Mouse (Mus musculus): ENCODE results near the gene Meltf. TPM values are rescaled to one million over a fixed set of nuclear protein-coding genes. Genes with fewer than 3 reads are reported as not detected.

Gene Meltf
- polyA plus RNA-seq, 1 experiment, result not detected

DNA sequence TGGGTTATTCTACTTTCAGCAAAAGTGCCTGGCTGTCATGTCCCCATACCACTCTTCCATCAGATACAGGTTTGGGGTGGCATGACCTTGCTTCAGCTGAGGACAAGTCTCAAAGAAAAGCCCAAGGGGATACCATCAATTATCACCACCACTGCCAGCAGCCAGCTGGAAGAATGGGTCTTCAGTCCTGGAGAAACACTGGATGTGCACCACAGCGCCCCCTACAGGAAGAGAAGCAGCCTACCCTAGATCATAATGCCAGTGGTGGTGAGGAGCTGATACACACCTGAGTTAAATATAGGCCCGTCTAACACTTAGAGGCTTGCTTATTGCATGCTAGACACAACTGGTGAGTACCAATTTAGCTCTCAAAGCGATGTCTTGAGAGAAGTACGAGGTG is 26.7 kb downstream of the Meltf start:
- Histone ChIP-seq H3K27me3 (ENCODE audit: control insufficient read depth, insufficient read depth, low read length) (no peaks in the 10 kb centered on the region), H3K36me3 (ENCODE audit: control insufficient read depth, insufficient read depth, low read length) (no peaks in the 10 kb centered on the region), H3K4me1 (ENCODE audit: control insufficient read depth, insufficient read depth, insufficient read length, low read length) (peaks cover 10% of the 10 kb centered on the region), H3K4me3 (ENCODE audit: low read depth, low read length) (no peak overlapping the region), H3K27ac (ENCODE audit: insufficient read depth, low read depth, low read length) (no peak overlapping the region)
- 79% methylated on average over 4 of the region's 4 CpGs for WGBS
- no peak for TF ChIP-seq POLR2A (IDR thresholded peaks at IDR 0.05; ENCODE audit: low read depth, low read length)
- peak; percentile 44; the same call in 1 of the 2 replicates for TF ChIP-seq CTCF (IDR thresholded peaks at IDR 0.05; ENCODE audit: extremely low read depth, insufficient read length, insufficient replicate concordance, low read depth, low read length)

DNA sequence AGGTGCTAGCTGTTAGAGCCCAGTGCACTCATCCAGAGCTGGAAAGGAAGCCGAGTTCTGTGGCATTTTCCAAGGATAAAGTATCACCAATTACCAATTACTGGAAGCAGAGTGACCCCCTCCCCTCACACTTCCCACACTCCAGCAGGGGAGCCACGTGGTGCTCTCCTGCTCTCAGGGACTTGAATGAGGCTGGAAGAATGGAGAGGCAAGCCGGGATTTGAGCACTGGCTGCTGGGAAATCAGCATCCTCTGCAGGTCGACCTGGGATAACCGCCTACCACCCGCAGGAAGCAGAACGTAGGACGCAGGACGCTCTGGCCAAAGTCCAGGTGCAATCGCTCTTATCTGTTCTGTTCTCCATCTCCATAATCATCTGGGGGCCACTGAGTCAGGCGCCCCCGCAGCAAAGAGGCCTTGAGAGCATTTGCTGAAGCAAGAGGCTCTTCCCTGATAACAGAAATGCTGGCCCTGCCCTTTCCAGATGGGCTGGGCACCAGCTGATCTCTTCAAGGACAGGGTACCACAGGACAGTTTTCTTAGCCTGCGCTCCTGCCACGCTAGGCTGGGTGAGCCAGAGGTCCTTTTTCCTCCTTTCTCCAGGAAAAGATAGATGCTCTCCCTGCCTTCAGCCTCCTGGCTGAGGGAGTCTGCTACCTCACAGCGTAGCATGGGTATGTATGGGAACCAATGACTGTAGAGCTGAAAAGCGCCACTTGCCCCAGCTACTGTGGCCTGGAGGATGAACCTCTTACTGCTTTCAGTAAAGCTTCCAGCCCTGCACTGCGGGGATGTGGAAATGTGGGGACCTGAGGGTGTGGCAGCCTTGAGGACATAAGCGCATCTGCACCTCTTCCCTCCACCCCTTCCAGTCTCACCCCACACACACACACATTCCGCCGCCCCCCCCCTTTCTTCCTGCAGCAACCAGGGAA is 27.5 kb downstream of the Meltf start:
- TF ChIP-seq CTCF (IDR thresholded peaks at IDR 0.05; ENCODE audit: extremely low read depth, insufficient read length, insufficient replicate concordance, low read depth, low read length) (no peak), POLR2A (IDR thresholded peaks at IDR 0.05; ENCODE audit: low read depth, low read length) (no peak)

DNA sequence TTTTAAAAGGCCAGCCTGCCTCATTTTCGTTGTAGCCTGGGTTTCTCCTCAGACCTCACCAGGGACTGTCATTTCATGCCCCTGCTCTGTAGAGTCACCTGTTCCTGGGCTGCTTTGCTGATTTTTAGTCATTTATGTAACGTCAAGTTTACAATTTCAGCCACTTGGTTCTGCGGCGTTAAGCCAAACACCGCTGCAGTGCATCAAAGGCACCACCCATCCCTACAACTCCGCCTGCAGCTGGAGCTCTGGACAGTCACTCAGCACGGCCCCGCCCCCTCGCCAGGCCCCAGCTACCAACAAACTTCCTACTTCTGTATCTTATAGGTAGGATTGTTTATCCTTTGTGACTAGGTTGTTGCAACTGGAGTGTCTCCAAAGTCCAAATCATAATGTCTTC is 28.3 kb downstream of the Meltf start:
- no peaks in the 10 kb centered on the region for H3K36me3 ChIP-seq (ENCODE audit: control insufficient read depth, insufficient read depth, low read length)
- 6% methylated on average over 9 of the region's 9 CpGs for WGBS
- no peak overlapping the region for H3K4me3 ChIP-seq (ENCODE audit: low read depth, low read length)
- TF ChIP-seq POLR2A (IDR thresholded peaks at IDR 0.05; ENCODE audit: low read depth, low read length) (no peak), CTCF (IDR thresholded peaks at IDR 0.05; ENCODE audit: extremely low read depth, insufficient read length, insufficient replicate concordance, low read depth, low read length) (no peak)
- no peaks in the 10 kb centered on the region for H3K27me3 ChIP-seq (ENCODE audit: control insufficient read depth, insufficient read depth, low read length)
- no peak overlapping the region for H3K27ac ChIP-seq (ENCODE audit: insufficient read depth, low read depth, low read length)
- H3K4me1 ChIP-seq (ENCODE audit: control insufficient read depth, insufficient read depth, insufficient read length, low read length), result peaks cover 10% of the 10 kb centered on the region

More for the DNA sequence above, 27.5 kb downstream of the Meltf start:
- H3K4me3 ChIP-seq (ENCODE audit: low read depth, low read length), result no peak overlapping the region
- H3K36me3 ChIP-seq (ENCODE audit: control insufficient read depth, insufficient read depth, low read length), result no peaks in the 10 kb centered on the region
- WGBS, result 18% methylated on average over 20 of the region's 20 CpGs
- H3K27me3 ChIP-seq (ENCODE audit: control insufficient read depth, insufficient read depth, low read length), result no peaks in the 10 kb centered on the region
- peaks cover 10% of the 10 kb centered on the region for H3K4me1 ChIP-seq (ENCODE audit: control insufficient read depth, insufficient read depth, insufficient read length, low read length)
- H3K27ac ChIP-seq (ENCODE audit: insufficient read depth, low read depth, low read length), result no peak overlapping the region

DNA sequence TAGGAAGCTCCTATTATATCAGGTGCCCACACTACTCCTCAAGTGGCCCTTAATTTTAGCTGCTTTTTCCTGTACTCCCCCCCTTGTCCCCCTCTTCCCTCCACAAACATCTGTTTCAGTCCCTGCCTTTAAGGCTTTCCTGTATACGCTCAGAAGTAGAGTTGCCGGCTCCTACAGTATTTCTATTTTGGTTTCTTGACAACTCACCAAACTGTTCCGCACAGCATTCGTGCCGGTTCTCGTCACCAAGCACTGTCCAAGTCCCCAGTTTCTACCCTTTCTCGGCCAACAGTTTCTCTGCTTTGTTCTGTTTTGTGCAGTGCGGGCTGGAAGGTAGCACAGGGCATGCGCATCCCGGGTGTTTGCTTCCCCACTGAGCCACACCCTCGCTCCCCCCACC is 30.3 kb downstream of the Meltf start:
- Histone ChIP-seq H3K4me3 (ENCODE audit: low read depth, low read length) (no peak overlapping the region), H3K27ac (ENCODE audit: insufficient read depth, low read depth, low read length) (no peak overlapping the region), H3K4me1 (ENCODE audit: control insufficient read depth, insufficient read depth, insufficient read length, low read length) (peaks cover 10% of the 10 kb centered on the region), H3K27me3 (ENCODE audit: control insufficient read depth, insufficient read depth, low read length) (no peaks in the 10 kb centered on the region), H3K36me3 (ENCODE audit: control insufficient read depth, insufficient read depth, low read length) (no peaks in the 10 kb centered on the region)
- TF ChIP-seq POLR2A (IDR thresholded peaks at IDR 0.05; ENCODE audit: low read depth, low read length) (no peak), CTCF (IDR thresholded peaks at IDR 0.05; ENCODE audit: extremely low read depth, insufficient read length, insufficient replicate concordance, low read depth, low read length) (no peak)
- 61% methylated on average over 11 of the region's 11 CpGs for WGBS

DNA sequence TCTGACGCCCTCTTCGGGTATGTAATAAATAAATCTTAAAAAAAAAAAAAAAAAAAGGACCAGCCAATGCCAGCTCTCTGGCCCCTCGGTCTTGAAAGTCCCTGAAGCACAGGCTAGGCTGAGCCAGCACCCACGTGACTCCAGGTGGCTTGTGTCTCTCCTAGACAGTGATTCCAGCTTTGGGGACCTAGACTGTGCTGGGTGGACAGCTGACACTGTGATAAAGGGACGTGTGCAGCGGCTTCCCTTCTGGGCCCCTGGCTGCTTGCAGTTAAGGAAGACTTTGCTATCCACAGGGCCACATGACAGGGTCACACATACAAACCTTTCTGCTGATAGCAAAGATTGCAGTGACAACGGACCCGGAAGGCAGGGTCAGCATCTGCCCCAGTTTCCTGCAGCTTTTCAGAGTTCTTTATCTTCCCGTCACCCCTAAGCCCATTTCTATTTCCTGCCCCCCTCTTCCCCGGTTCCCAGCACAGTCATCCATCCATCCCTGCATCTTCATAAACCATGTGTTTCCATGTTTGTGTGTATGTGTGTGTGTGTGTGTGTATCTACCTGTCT is 31.8 kb downstream of the Meltf start:
- no peak overlapping the region for H3K27ac ChIP-seq (ENCODE audit: insufficient read depth, low read depth, low read length)
- WGBS, result 33% methylated on average over 10 of the region's 10 CpGs
- H3K27me3 ChIP-seq (ENCODE audit: control insufficient read depth, insufficient read depth, low read length), result no peaks in the 10 kb centered on the region

DNA sequence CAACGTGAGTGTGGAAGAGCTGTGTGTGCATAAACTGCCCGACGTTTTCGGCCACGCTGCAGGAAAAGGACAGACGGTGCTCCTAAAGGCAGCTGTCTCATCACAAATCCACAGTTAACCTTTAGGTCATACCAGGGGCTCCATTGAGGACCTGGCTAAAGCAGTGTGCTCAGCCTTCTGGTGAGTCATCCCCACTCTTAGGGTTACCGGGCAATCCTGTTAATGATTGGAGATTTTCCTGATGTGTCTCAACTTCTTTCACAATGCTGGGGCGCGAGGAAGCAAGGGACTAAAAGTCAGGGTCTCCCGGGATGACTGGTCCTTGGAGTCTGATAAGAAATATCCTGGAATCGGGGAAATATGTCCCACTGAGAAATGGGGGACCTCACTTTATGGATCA is 39.2 kb downstream of the Meltf start:
- TF ChIP-seq CTCF (IDR thresholded peaks at IDR 0.05; ENCODE audit: extremely low read depth, insufficient read length, insufficient replicate concordance, low read depth, low read length), result no peak
- TF ChIP-seq POLR2A (IDR thresholded peaks at IDR 0.05; ENCODE audit: low read depth, low read length), result no peak
- no peaks in the 10 kb centered on the region for H3K27me3 ChIP-seq (ENCODE audit: control insufficient read depth, insufficient read depth, low read length)
- H3K4me3 ChIP-seq (ENCODE audit: low read depth, low read length), result no peak overlapping the region; the same call in 1 of the 2 replicates
- H3K36me3 ChIP-seq (ENCODE audit: control insufficient read depth, insufficient read depth, low read length), result no peaks in the 10 kb centered on the region
- peaks cover 3% of the 10 kb centered on the region; the same call in 1 of the 2 replicates for H3K4me1 ChIP-seq (ENCODE audit: control insufficient read depth, insufficient read depth, insufficient read length, low read length)
- 26% methylated on average over 11 of the region's 11 CpGs for WGBS
- no peak overlapping the region for H3K27ac ChIP-seq (ENCODE audit: insufficient read depth, low read depth, low read length)

More for the DNA sequence above, 31.8 kb downstream of the Meltf start:
- no peak for TF ChIP-seq CTCF (IDR thresholded peaks at IDR 0.05; ENCODE audit: extremely low read depth, insufficient read length, insufficient replicate concordance, low read depth, low read length)
- TF ChIP-seq POLR2A (IDR thresholded peaks at IDR 0.05; ENCODE audit: low read depth, low read length), result no peak
- peaks cover 10% of the 10 kb centered on the region for H3K4me1 ChIP-seq (ENCODE audit: control insufficient read depth, insufficient read depth, insufficient read length, low read length)
- H3K4me3 ChIP-seq (ENCODE audit: low read depth, low read length), result no peak overlapping the region
- H3K36me3 ChIP-seq (ENCODE audit: control insufficient read depth, insufficient read depth, low read length), result no peaks in the 10 kb centered on the region

DNA sequence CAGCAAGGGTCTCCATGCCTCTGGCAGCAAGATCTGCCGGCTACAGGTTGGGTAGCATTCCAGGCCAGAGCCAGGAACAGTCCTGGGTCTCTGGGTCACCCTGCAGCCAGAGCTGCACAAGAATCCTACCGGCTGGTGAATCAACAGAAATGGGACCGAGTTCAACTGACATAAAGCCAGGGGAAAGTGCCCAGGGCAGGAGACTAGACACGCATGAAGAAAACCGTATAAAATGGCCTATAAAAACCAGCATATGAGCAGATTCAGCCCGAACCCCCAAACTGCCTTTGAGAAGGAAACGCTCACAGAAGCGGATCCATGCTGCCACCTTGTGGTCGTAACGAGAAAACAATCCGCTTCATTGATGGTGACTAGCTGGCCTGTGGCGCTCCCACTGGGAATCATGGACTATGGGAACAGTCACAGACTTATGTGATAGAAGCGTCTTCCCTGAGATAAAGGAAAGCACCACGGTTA is 39.7 kb downstream of the Meltf start:
- H3K4me3 ChIP-seq (ENCODE audit: low read depth, low read length), result peak overlapping the region; percentile 19; the same call in 1 of the 2 replicates
- peaks cover 3% of the 10 kb centered on the region; the same call in 1 of the 2 replicates for H3K4me1 ChIP-seq (ENCODE audit: control insufficient read depth, insufficient read depth, insufficient read length, low read length)
- WGBS, result 3% methylated on average over 14 of the region's 14 CpGs
- H3K27ac ChIP-seq (ENCODE audit: insufficient read depth, low read depth, low read length), result no peak overlapping the region
- no peaks in the 10 kb centered on the region for H3K36me3 ChIP-seq (ENCODE audit: control insufficient read depth, insufficient read depth, low read length)
- TF ChIP-seq POLR2A (IDR thresholded peaks at IDR 0.05; ENCODE audit: low read depth, low read length) (no peak), CTCF (IDR thresholded peaks at IDR 0.05; ENCODE audit: extremely low read depth, insufficient read length, insufficient replicate concordance, low read depth, low read length) (peak; percentile 89; the same call in 1 of the 2 replicates)
- no peaks in the 10 kb centered on the region for H3K27me3 ChIP-seq (ENCODE audit: control insufficient read depth, insufficient read depth, low read length)
